Mouse (Mus musculus) skeletal muscle tissue, adult 2 months (tissue): ENCODE data around the gene Jpt1.
"Not testable (repeated sequence)": the region's sequence is repeated elsewhere in the genome, so short reads cannot be mapped to it uniquely, and the experiment has no call there.

ENCODE experiments used
- DNase-seq: peaks from one replicate; pipeline ENCODE4 v3.0.0-alpha.2; 2012; ENCODE audit warnings: low read depth, low spot score

The Jpt1 gene

DNA sequence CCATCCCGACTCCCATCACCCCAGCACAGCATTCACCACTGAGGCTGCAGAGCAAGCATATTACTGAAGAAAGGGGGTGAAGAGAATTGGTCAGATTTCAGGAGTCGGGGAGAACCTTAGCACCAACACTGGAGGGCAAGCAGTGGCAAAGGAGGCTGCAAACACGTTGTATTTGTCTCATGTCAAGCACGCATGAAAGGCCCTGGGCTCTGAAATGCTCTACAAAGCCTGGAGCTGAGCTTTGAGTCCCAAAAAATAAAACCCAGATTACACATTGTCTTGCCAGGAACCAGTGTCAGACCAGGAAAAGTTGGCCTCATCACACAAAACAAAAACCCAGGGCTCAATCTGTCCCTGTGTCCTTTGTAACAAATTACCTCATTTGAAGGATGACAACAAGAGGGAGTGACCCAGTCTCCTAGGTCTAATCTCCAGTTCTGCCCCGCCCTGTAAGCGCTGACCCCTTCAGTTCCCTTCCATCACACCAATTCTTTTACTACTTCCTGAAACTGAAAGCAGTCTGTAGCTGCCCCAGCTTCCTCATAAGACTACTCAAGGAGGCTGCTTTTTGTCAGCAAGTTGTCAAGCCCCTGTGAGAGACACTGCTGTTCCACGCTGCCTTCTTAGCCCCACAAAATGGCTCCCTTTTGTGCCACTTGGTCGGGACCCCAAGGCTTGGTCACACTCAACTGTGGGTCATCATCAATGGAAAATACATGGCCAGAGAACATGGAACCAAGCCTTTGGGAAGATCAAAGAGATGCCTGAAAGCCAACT is 1.6 kb downstream of the Jpt1 start:
- DNase-seq: peak; percentile 63

GRCm38 (mm10) chr11:115512004-115512403 is 2.2 kb downstream of the Jpt1 start:
- DNase-seq: no peak

DNA sequence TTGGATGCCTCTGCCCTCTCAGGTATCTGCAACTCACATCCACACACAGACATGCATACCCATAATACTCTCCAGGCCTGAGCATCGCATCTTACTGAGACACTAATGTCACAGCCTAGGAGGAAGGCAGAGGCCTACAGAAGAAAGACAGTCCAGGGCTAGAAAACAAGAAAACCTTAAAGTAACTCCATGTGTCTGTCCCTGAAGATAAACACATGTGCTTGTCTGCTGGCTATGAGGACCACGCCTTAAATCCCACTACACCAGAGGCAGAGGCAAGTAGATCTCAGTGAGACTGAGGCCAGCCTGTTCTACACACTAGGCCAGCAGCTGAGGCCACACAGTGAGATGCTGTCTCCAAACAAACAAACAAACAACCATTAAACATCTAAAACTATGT is 3.1 kb downstream of the Jpt1 start:
- DNase-seq: no peak

DNA sequence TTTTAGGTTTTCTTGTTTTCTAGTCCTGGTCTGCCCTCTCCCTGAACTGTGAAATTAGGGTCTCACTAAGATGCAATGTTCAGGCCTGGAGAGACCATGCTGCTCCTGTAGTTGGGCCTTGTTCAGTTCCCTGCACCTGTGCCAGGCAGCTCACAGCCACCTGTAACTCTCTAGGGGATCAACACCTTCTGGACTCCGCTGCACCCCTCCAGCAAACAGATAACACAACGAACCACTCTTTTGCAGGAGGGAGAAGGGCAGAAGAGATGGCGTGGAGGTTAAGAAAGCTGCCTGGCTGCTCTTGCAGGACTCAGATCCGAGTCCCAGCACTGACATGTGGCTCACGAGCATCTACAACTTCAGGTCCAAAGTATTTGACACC is 3.7 kb downstream of the Jpt1 start:
- DNase-seq: no peak

GRCm38 (mm10) chr11:115509773-115510506 is 4.2 kb downstream of the Jpt1 start:
- DNase-seq: no peak

DNA sequence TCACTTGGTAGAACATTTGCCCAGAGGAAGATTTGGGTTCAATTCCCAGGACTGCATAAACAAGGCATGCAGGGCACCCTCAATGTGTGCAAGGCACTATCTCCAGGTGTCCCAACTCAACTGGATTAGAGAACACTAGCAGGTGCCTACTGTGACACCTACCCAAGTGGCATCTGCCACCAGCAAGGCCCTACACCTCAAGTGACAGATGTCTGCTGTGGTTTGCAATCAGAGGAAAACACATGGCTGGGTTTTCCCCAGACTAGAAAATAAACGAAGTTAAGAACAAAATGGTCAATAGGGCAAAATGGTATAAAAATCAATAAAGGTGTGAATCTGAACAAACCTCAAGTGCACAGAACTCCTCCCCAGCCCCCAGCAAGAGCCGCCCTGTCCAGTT is 6.1 kb downstream of the Jpt1 start:
- DNase-seq: no peak

DNA sequence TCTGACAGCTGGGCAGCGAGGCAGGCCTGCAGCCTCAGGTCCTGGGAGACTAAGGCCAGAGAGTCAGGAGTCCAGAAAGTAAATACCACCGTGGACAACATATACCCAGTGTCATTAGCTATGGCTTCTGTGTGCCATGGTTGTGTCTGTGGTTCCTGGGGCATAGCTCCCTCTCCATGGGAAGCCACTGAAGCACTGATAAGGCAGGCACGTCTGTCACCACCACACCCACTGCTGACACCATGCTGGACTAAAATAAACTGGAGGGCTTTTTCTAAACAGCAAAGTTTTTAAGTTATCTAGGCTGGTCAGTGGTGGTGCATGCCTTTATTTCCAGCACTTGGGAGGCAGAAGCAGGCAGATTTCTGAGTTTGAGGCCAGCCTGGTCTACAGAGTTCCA is 7.6 kb downstream of the Jpt1 start:
- DNase-seq: no peak

DNA sequence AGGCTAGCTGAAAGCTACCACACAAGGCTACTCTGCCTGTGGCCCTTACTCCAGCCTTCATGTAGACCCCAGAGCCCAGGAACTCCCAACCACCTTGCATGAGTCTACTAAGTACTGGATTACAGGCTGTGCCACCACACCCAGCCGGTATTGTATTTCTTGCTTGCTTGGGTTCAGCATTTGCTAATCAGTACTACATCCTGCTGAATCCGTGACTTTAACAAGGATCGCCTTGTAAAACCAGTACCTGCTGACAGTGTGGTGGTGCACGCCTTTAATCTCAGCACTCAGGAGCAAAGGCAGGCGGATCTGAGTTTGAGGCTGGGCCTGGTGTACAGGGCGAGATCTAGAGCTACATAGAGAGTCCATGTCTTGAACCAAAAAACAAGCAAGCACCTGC is 11.6 kb downstream of the Jpt1 start:
- no peak for DNase-seq

DNA sequence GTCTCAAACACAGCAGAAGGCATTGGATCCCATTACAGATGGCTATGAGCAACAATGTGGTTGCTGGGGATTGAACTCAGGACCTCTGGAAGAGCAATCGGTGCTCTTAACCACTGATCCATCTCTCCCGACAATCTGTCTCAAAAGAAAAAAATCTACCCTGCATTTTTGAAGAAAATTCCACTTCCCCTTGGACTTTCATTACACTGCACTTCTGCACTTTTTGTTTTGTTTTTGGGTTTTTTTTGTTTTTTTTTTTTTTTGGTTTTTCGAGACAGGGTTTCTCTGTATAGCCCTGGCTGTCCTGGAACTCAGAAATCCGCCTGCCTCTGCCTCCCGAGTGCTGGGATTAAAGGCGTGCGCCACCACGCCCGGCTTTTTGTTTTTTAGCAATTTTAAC is 17.6 kb downstream of the Jpt1 start:
- not testable (repeated sequence) for DNase-seq

DNA sequence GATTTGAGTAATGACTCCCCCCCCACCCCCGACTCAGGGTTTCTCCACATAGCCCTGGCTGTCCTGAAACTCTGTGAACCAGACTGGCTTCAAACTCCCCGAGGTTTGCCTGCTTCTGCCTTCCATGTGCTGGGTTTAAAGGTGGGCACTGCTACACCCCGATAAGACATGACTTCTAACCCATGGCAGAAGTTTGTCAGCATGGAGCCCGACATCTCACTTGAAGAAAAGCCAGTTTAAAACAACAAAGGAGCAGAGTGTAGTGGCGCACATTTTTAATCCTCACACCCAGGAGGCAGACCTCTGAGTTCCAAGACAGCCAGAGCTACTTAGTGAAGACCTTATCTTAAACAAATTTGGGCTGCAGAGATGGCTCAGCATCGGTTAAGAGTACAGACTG is 21.8 kb downstream of the Jpt1 start:
- DNase-seq: no peak

- DNase-seq: peak; percentile 58
Measured at GRCm38 (mm10) chr11:115491356-115492083, 22.7 kb downstream of the Jpt1 start, which contains the start of gene Nt5c. TSS of gene Nt5c (minus strand) at chr11:115491862.

DNA sequence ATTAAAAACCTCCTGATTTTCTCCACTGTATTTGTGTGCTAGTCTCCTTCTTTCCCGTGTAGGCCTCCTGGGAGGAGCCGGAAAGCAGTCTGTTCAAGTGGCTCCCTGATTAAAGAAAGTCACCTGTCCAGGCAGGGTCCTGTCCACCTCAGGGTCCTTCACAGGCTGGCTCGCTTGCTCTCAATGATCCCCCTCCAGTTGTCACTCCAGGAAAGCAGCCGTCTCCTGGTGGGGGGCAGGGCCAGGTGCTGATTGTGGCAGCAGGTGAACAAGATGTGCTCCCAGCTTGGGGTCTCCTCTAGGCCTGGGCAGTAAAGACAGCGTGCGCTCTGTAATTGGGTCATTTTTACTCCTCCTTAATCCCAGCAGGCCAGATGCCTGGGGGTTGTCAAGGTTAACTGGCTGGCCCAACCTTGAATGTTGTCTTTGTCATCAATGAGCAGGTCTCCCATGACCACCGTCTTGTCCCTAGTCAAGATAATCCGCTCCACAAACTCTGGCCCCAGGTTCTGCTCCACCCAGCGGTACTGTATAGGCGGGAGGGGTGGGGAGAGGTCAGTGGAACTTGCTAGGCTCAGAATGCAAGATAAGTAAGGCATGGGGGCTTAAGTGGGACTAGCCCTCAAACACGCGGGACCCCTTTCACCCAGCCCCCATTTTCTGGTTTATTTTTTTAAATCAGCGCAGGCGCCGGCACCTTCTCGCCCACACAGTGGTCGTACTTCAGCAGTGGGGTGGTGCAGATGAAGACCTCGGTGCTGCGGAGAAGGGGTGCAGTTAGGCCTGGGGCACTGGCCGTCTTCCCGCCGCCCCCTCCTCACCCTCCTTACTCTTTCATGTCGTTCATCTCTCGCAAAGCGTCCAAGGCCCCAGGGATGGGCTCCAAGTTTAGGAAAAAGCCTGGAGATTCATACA is 23.5 kb downstream of the Jpt1 start:
- DNase-seq: no peak

- no peak for DNase-seq
Measured at GRCm38 (mm10) chr11:115488551-115489104, 25.6 kb downstream of the Jpt1 start.

- no peak for DNase-seq
Measured at GRCm38 (mm10) chr11:115485155-115485554, 29.0 kb downstream of the Jpt1 start.

- peak; percentile 62 for DNase-seq
Measured at GRCm38 (mm10) chr11:115483726-115484125, 30.5 kb downstream of the Jpt1 start.

GRCm38 (mm10) chr11:115483278-115483677 is 30.9 kb downstream of the Jpt1 start:
- DNase-seq: peak; percentile 40

DNA sequence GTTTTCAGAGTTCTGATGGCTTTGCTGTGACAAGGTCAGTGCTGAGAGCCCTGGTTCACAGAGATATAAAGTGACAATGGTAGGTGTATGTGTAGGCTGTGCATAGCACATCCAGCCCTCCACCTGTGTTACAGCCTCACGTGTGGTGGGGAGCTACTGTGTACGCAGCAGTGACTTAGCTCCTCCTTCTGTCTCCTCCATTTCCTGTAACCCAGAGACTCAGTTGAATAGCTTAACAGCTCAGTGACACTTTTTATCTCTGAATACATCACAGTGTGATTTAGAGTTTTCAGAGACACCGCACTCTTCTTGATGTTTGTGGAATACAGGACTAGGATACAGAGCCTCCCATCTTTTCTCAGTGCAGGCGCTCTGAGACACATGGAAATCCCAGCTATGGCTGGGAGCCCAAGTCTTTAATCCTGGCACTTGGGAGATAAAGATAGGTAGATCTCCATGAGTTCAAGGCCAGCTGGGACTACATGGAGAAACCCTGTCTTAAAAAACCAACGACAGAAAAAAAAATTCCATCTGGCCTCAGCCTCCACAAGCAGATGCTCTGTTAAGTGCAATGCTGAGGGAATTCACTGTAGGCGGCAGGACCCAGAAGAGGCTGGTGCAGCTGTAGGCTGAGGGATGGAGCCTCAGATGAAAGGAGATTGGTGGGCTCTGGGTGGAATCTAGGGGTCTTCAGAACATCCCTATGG is 32.5 kb downstream of the Jpt1 start:
- no peak for DNase-seq

- DNase-seq: no peak
Measured at GRCm38 (mm10) chr11:115478296-115478938, 35.8 kb downstream of the Jpt1 start.

GRCm38 (mm10) chr11:115477388-115477787 is 36.8 kb downstream of the Jpt1 start:
- DNase-seq: not testable (repeated sequence)

- DNase-seq: not testable (repeated sequence)
Measured at GRCm38 (mm10) chr11:115476630-115477029, 37.6 kb downstream of the Jpt1 start.
